Mouse (Mus musculus) thymus, postnatal 0 days (tissue): ENCODE results near the gene Gm45785. TPM values are rescaled to one million over a fixed set of nuclear protein-coding genes. Genes with fewer than 3 reads are reported as not detected.
A peak's percentile ranks its signal among the peaks of the same experiment; 100 is the strongest.

ENCODE experiments used
- DNase-seq: peaks from one replicate; pipeline ENCODE4 v3.0.0-alpha.2; 2015; ENCODE audit warnings: low spot score
- polyA plus RNA-seq: library from polyadenylated mRNA; unstranded; fragments of >200 nt; fragmentation: Nextera tagmentation; extraction: Ambion mirVana; gene quantifications from 2 replicates; pipeline ENCODE4 v1.2.1, GENCODE M21; 2015

Gene Gm45785
- polyA plus RNA-seq, 1 experiment from 2014 or later, result not detected

DNA sequence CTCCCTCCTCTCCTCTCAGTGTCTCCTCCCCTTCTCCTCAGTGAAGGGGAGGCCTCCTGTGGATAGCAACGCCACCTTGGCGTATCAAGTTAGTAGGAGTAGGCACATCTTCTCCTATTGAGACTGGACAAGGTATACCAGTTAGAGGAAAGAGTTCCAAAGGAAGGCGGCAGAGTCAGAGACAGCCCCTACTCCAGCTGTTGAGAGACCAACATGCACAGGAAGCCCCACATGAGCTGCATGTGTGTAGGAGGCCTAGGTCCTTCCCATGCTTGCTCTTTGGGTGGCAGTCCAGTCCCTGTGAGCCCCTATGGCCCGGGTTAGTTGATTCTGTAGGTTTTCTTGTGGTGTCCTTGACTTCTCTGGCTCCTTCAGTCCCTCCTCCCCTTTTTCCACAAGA is 22.8 kb downstream of the Gm45785 start:
- no peak for DNase-seq

GRCm38 (mm10) chr7:140831447-140831846 is 24.7 kb downstream of the Gm45785 start:
- DNase-seq, result no peak

DNA sequence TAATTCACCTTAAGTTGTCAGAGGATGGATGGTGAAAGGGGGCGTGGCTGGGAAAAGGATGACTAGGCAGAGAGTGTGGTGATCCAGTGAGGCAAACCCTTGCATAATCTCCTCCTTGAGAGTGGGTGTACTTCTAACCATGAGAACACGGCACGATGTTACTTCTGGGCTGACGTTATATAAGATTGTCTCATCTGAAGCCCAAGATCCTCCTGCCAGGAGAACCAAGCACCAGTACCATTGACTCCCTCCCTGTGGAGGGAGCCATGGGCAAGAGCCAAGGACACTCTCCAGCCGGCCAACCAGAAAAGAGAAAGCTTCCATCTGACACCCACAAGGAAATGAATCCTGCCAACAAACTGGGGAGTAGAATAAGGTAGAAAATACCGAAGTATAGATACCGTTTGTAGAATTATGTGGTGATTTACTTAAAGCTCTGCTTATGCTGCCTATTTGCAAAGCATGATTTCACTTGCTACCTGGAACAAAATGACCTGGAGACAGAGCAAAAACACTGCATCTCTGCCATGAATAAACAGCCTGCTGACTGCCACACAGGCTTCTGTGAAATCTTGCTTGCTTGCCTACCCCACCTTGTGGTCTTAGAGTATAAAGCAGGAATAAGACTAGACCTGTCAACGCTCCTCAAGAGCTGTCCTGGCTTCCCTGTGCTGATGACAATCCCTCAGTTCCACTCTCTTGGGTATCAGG is 27.8 kb downstream of the Gm45785 start:
- DNase-seq, result peak; percentile 49

DNA sequence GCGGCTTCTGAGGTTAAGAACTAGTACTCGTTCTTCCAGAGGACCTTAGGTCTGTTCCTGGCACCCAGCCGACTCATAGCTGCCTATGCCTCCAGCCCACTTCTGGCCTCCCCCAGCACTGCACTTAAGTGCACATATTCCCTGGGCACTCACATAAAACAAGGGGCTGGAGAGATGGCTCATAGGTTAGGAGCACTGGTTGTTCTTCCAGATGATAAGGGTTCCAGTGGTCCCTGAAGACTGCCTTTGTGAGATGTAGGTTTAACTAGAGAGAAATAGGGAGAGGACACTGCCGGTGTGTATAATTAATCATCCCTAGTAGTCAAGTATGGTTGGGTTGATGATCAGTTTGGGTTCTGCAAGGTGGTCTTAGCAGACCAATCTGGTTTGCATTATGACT is 33.4 kb downstream of the Gm45785 start:
- no peak for DNase-seq

DNA sequence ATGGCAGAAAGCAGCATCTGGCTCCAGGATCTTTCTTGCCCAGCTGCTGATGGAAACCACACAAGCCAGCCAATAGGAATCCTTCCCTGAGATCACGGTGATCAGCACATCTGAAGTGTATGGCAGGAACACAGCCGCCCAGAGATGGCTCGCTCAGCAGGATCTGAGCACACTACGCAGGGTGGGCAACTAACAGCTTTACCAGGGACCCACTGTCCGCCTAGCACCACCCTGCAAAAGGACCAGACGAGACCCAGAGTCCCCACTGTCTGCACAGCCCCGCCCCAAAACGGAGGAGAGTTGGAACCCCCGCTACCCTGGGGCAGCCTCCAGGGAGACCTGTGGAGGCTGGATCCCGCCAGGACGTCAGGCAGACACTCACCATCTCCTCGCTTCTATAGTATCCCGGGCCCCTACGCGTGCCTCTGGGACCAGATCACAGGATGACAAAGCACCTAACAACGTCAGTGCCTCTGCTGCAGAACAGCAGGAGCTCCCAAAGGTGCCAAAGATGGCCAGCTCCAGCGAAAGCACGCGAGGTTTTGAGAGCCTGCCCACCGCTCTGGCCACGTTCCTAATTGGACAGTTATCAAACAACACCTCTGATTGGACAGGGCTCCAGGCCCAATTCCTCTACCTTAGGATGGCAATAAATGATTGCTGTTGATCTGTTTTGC is 34.3 kb downstream of the Gm45785 start, which contains the start of gene Zfp941:
Zfp941 (minus strand) TSS at position 526 of the 677 bp plus-strand sequence.
- DNase-seq, result no peak

DNA sequence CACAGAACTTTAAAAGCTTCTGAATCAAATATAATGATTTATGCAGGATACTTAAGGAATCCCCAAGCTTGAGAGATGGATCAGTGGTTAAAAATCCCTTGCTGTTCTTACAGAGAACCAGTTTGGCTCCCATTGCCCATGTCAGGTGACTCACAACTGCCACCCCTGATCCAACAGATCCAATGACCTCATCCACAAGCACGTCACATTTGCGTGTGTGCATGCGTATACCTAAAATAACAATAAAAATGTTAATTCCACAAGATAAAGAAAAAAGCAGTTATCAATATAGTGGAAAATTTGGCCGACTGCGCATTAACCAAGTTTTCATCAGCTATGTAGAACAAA is 34.9 kb downstream of the Gm45785 start:
- no peak for DNase-seq

GRCm38 (mm10) chr7:140820173-140820572 is 36.0 kb downstream of the Gm45785 start:
- DNase-seq, result no peak

DNA sequence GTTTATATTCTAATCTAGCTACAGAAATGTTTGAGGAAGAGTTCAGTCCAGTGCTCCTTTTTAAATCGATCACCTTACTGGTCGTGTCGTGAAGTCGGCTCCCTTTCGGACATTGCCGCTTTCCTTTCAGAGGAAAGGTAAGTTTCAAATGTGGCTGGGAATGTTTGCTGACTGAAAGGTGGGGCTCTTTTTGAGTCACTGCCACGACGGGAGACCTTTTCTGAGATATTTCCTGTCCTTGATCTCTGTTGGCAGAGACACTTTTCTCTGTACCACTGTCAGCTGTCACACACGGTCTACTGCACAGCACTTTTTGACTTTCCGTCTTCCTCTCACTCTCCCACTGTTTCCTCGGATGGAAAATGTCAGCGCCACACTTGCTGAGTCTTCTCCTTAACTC is 43.3 kb downstream of the Gm45785 start:
- DNase-seq, result no peak

GRCm38 (mm10) chr7:140811714-140812113 is 44.4 kb downstream of the Gm45785 start:
- no peak for DNase-seq

- peak; percentile 20 for DNase-seq
Observed at GRCm38 (mm10) chr7:140810496-140810895, 45.6 kb downstream of the Gm45785 start.

- DNase-seq, result peak; percentile 74
Observed at GRCm38 (mm10) chr7:140805704-140806103, 50.4 kb downstream of the Gm45785 start.

- no peak for DNase-seq
Observed at GRCm38 (mm10) chr7:140802629-140803028, 53.5 kb downstream of the Gm45785 start.

DNA sequence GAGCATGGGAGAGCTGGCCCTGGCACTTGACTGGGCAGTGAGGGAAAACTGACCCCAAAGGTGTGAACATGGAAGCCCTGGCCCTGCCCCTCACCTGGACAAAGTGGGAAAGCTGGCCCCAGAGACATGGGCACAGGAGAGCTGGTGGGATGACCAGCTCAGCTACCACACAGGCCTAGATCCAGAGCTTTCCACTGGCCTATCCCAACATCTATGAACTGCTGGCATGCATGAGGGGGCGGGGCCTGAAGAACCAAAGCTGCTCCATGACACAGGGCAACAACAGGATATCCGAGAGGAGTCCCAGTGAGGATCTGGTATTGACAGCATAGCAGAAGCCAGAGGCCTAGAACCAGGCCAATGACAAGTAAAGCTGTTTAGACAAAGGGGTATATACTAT is 57.9 kb downstream of the Gm45785 start:
- DNase-seq, result no peak

GRCm38 (mm10) chr7:140797619-140798018 is 58.5 kb downstream of the Gm45785 start:
- no peak for DNase-seq

DNA sequence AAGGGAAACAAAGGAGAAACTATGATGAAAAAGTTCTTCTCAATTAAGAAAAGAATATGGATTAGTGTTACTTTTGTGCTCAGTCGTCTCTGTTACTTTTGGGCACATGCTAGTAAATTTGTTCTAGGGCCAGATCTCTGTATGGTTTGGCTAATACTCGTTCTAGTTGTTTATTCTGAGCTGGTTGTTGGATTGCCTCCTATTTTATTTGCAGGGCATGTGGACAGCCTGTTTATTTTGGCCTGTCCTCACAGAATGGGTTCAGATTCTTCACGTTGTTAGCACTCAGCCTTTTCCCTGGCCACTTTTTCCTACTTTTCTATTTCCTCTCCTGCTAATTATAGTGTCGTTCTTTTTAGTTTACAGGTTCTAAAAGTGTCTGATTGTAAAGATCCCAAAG is 62.6 kb downstream of the Gm45785 start:
- DNase-seq, result no peak

DNA sequence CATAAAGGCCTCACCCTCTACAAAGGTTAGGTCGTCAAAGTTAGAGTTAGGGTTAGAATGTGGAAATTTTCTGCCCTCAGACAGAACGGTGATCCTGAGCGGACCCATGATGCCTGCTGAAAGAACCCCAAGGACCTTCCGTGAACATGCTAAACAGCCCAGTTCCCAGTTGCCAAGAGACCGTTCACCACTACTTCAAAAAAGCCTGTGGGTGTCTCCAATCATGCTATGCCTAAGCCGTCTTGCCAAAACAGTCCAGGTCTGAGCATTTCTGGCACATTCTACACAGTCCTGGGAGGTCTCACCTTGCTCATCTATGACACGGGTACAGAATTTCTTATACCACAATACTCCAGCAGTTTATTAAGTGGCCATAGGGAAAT is 68.1 kb downstream of the Gm45785 start:
- no peak for DNase-seq

DNA sequence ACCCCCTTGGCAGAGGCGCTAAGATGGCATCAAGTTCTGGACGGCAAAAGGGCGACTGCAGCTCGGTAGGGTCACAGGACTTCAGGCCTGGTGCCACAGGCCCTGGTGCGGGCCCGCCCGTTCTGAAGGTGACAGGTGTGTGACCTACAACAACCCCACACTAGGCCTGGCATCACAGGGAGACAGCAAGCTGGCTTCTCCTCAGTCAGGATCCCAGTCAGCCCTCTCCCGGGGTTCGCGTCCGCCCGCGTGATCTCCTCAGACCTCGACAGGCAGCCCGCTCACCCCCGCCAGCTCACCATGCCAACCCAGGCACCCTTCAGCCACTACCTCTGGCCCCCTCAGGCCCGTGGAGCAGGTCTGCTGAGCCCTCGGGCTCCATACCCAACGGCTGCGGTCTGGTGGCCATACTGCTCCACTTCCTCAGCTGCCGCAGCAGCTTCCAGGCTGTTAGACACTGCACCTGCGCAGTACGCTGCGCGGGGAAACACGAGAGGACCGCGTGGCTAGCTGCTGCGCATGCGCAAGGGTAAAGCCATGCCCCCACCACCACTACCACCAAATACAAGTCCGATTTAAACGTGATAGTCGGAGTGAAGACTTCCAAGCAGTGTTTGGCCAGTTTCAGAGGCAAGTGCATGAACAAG is 68.6 kb downstream of the Gm45785 start, which contains the start of gene Syce1:
Syce1 (minus strand) TSS at position 447 of the 647 bp plus-strand sequence.
- no peak for DNase-seq

DNA sequence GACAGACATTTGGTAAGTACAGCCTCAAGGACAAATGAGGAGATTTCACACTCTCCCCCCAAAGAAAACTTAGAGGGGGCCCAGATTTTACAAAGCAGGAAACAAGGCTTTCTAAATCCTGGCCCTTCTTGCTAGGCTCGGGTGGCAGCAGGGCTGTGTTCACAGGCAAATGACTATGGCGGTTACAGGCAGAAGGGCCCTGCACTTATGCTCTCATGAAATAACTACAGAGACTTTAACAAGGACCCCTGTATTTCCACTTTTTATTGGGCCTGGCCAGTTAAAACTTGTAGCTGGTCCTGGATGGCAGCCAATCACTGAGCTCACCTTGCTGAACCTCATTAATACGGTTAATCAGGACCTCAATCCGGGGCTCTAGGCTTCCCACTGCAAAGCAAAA is 75.6 kb downstream of the Gm45785 start:
- DNase-seq, result no peak
